Mouse (Mus musculus): Measurements from ENCODE around the gene Ppm1n. TPM values are rescaled to one million over a fixed set of nuclear protein-coding genes. Genes with fewer than 3 reads are reported as not detected.

The Ppm1n gene
- total and polyA plus RNA-seq, 3 experiments = not detected

DNA sequence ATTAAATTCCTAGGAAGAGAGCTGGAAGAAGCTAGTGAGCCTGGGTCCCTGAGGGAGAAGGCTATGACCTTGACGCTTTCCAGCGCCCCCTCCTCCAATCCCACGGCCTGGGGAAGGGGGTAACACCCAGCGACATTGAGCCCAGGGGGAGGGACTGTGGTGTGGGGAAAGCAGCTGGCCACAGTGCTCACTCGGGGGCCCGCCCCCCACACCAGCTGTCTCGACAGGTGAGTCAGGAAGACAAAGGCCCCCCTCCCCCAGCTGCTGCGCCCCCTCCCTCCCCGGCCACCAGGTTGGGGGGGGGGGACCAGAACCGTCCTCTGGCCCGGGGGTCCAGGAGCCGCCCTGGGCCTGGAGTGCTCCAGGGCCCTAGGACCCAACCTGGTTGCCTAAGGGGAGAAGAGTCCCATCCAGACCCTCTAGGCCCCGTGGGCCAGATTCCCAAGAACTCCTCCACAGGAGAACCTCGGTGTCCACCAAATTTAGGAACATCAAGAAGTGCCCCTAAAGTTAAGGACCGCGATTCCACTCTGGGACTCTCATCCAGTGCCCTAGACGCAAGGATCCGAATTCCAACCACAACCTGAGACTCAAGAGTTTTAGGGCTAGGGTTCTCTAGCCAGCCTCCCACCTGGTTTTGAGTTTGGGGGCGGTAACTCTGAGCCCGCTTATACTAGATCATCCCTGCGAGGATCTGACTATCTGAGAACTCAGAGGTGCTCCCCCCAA is 9.2 kb downstream of the Ppm1n start:
- peaks cover 3 to 28% of the 10 kb centered on the region in 2 experiments; a peak in 3 of 4 replicates for H3K4me1 ChIP-seq (ENCODE audit: control insufficient read depth in 1 of 2, insufficient read depth in 2 of 2, low read length in 2 of 2)

DNA sequence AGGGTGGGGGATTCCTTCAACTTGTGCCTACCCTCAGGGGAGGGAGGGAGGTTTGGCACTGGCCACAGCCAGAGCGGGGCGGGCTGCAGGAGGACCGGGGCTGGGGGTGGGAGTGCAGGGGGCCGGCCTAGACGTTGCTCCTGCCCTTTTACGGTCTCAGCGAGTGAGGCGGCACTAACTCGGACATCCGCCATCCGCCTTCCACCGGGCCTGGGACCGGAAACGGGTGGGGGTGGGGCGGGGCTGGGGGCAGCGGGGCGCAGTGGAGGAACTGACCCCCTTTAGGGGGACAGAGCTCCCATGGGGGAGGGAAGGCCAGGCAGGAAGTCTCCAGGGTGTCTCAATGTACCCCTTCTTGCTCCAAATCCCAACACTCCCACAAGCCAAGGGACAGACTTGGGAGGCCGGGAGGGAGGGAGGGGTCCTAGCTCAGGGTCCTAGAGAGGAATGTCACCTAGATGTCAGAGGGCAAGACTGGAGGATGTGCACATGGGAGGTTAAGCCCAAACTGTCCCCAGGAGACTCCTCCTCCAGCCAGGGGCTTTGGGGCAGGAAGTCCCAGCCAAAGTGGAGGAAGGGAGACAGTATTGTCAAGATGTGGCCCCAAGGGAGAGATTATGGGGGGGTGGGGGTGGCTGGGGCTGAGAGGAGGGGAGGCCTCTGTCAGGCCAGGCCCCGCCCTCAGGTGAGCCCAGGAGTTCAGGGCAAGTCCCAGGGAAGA is 10.0 kb downstream of the Ppm1n start:
- Histone ChIP-seq H3K4me1 (ENCODE audit: control insufficient read depth in 1 of 2, insufficient read depth in 2 of 2, low read length in 2 of 2) (peaks cover 3 to 34% of the 10 kb centered on the region in 2 experiments; a peak in 3 of 4 replicates), H3K79me2 (ENCODE audit: control insufficient read depth, insufficient read depth, low read length, poor library complexity) (peaks cover 44% of the 10 kb centered on the region), H3K9ac (ENCODE audit: control insufficient read depth, low read depth, low read length, poor library complexity, severe bottlenecking) (peak overlapping the region; percentile 89), H3K9me3 (replicated peaks; ENCODE audit: insufficient read depth, low read length) (no peaks in the 10 kb centered on the region), H3K27me3 (ENCODE audit: control insufficient read depth in 1 of 2, insufficient read depth in 2 of 2, low read length in 2 of 2) (no peaks in the 10 kb centered on the region), H3K36me3 (ENCODE audit: control insufficient read depth in 1 of 2, insufficient read depth in 2 of 2, low read length in 2 of 2) (peaks cover 0 to 21% of the 10 kb centered on the region in 2 experiments; a peak in 2 of 4 replicates), H3K27ac (ENCODE audit: control insufficient read depth, low read depth, low read length) (peak overlapping the region; percentile 79), H3K4me3 (ENCODE audit: control insufficient read depth in 1 of 2, insufficient read depth in 1 of 2, low read depth in 2 of 2, low read length in 2 of 2) (peak overlapping the region; percentile 94 to 96)
- TF ChIP-seq NELFE (IDR thresholded peaks at IDR 0.05; ENCODE audit: low read depth, low read length) (peak; percentile 32; the same call in 1 of the 2 replicates), MXI1 (IDR thresholded peaks at IDR 0.05; ENCODE audit: low read depth, low read length) (0 out of 2 replicates have a peak, but pooled peaks have one; percentile 15), ELF1 (IDR thresholded peaks at IDR 0.05; ENCODE audit: low read depth, low read length) (0 out of 2 replicates have a peak, but pooled peaks have one; percentile 10), MAZ (IDR thresholded peaks at IDR 0.05; ENCODE audit: low read depth, low read length) (peak; percentile 39; the same call in 1 of the 2 replicates), POLR2AphosphoS2 (IDR thresholded peaks at IDR 0.05; ENCODE audit: low read length) (no peak), CHD1 (IDR thresholded peaks at IDR 0.05; ENCODE audit: low read depth, low read length) (peak; percentile 46; the same call in 1 of the 2 replicates), HCFC1 (IDR thresholded peaks at IDR 0.05; ENCODE audit: low read depth, low read length) (0 out of 2 replicates have a peak, but pooled peaks have one; percentile 21), RAD21 (IDR thresholded peaks at IDR 0.05; ENCODE audit: low read depth, low read length) (no peak), MYB (IDR thresholded peaks at IDR 0.05; ENCODE audit: low read depth, low read length) (no peak), ETS1 (IDR thresholded peaks at IDR 0.05; ENCODE audit: low read depth, low read length) (0 out of 2 replicates have a peak, but pooled peaks have one; percentile 5)
- peak; percentile 63 for DNase-seq (ENCODE audit: low read depth, low spot score)

More for the DNA sequence above, 9.2 kb downstream of the Ppm1n start:
- H3K79me2 ChIP-seq (ENCODE audit: control insufficient read depth, insufficient read depth, low read length, poor library complexity) = peaks cover 44% of the 10 kb centered on the region
- H3K36me3 ChIP-seq (ENCODE audit: control insufficient read depth in 1 of 2, insufficient read depth in 2 of 2, low read length in 2 of 2) = peaks cover 0 to 18% of the 10 kb centered on the region in 2 experiments; a peak in 2 of 4 replicates
- peak overlapping the region; percentile 89 for H3K9ac ChIP-seq (ENCODE audit: control insufficient read depth, low read depth, low read length, poor library complexity, severe bottlenecking)
- H3K27me3 ChIP-seq (ENCODE audit: control insufficient read depth in 1 of 2, insufficient read depth in 2 of 2, low read length in 2 of 2) = no peaks in the 10 kb centered on the region
- H3K27ac ChIP-seq (ENCODE audit: control insufficient read depth, low read depth, low read length) = peak overlapping the region; percentile 99
- H3K4me3 ChIP-seq (ENCODE audit: control insufficient read depth in 1 of 2, insufficient read depth in 1 of 2, low read depth in 2 of 2, low read length in 2 of 2) = peak overlapping the region; percentile 94 to 96
- TF ChIP-seq NELFE (IDR thresholded peaks at IDR 0.05; ENCODE audit: low read depth, low read length) (no peak), ETS1 (IDR thresholded peaks at IDR 0.05; ENCODE audit: low read depth, low read length) (0 out of 2 replicates have a peak, but pooled peaks have one; percentile 8), MAZ (IDR thresholded peaks at IDR 0.05; ENCODE audit: low read depth, low read length) (peak; percentile 8; the same call in 1 of the 2 replicates), CHD2 (IDR thresholded peaks at IDR 0.05; ENCODE audit: low read length) (no peak), SIN3A (IDR thresholded peaks at IDR 0.05; ENCODE audit: low read length) (peak; percentile 13), RCOR1 (IDR thresholded peaks at IDR 0.05; ENCODE audit: low read depth, low read length) (no peak), POLR2AphosphoS2 (IDR thresholded peaks at IDR 0.05; ENCODE audit: low read length) (no peak), GABPA (IDR thresholded peaks at IDR 0.05; ENCODE audit: low read depth, low read length) (no peak), RAD21 (IDR thresholded peaks at IDR 0.05; ENCODE audit: low read depth, low read length) (no peak), ELF1 (IDR thresholded peaks at IDR 0.05; ENCODE audit: low read depth, low read length) (no peak), ZMIZ1 (IDR thresholded peaks at IDR 0.05; ENCODE audit: low read depth, low read length) (no peak), ZNF384 (IDR thresholded peaks at IDR 0.05; ENCODE audit: low read depth, low read length) (no peak), ZKSCAN1 (IDR thresholded peaks at IDR 0.05; ENCODE audit: low read depth, low read length) (no peak), GATA1 (IDR thresholded peaks at IDR 0.05; ENCODE audit: low read depth, low read length) (no peak), USF1 (IDR thresholded peaks at IDR 0.05; ENCODE audit: low read depth, low read length) (no peak)
- no peak for DNase-seq (ENCODE audit: low read depth, low spot score)
- H3K9me3 ChIP-seq (replicated peaks; ENCODE audit: insufficient read depth, low read length) = no peaks in the 10 kb centered on the region

All from MEL (cell line).